Mouse (Mus musculus) gastrocnemius, postnatal 25 days (tissue): Measurements from ENCODE around the gene Fam187a. TPM values are rescaled to one million over a fixed set of nuclear protein-coding genes. Genes with fewer than 3 reads are reported as not detected.

Source experiments
- DNase-seq: peaks from one replicate; pipeline ENCODE4 v3.0.0; 2022
- total RNA-seq, 2 experiments: library from RNA; stranded (reverse); gene quantifications; 1 replicate in 1 of 2; 2 replicates in 1 of 2; pipeline ENCODE4 v1.2.3; 2021

The Fam187a gene
- total RNA-seq, 2 experiments from 2014 or later, result not detected

DNA sequence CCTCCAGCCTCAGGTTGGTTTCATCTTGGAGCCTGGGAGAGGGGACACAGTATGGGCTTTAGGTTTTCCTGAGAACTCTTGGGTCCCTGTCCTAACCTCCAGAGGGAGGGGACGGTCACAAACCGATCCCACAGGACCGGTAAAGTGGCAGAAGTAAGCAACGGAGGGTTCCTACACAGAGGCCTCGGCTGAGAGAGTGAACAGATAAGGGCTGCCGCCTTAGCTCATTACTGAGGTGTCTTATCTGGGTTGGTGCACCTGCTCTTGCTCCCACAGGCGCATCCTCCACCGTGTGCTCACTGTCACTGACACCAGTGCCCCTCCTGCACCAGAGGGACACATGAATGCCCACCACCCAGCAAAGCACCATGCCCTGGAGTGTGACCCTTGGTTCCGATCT is 10.8 kb downstream of the Fam187a start:
- DNase-seq, result no peak

DNA sequence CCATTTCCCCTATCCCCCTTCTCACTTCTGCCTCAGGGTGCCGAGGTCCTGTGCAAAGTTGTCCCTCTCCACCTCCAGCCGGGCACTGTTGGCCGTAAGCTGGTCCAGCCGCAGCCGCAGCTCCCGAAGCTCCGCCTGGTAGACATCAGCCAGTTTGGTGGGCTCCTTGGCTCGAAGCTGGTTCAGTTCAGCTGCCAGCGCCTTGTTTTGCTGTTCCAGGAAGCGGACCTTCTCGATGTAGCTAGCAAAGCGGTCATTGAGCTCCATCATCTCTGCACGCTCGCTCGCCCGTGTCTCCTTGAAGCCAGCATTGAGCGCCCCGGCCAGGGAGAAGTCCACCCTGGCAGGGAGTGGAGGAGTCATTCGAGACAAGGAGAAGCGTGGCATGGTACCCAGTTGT is 11.7 kb downstream of the Fam187a start:
- no peak for DNase-seq

GRCm38 (mm10) chr11:102898408-102898807 is 13.4 kb downstream of the Fam187a start:
- no peak for DNase-seq

GRCm38 (mm10) chr11:102900763-102901162 is 15.8 kb downstream of the Fam187a start, which contains the start of gene Gfap:
Gene Gfap (minus strand): TSS chr11:102900912.
- DNase-seq, result peak; percentile 51

DNA sequence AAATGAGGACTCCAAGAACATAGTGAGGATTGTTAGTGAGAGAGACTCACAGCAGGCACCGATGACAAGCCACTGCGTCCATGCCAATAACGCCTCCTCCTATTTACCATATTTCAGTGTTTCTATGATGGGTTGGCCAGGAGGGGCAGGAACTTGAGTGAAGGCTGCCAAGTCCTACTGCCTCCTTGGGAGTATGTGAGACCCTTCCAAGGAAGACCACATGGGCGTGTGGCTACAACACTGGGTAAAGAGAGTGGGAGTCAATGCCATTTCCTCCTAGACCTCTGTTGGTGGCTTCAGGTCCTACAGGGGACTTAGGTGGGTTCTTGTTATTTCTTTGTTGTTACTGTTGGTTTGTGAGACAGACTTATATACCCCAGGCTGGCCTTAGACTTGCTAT is 16.2 kb downstream of the Fam187a start:
- DNase-seq, result no peak

DNA sequence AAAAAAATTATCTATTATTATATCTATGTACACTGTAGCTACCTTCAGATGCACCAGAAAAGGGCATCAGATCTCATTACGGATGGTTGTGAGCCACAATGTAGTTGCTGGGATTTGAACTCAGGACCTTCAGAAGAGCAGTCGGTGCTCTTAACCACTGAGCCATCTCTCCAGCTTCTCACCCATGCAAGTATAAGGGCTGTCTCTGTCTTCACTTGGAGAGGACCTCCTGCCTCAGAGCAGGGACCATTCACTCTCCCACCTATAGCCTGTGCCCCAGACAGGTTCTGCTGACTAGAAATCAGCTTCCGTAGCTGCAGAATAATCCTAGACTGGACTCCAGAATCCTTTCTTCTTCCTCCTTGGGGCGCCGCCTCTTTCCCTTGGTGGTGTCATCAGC is 17.1 kb downstream of the Fam187a start:
- DNase-seq, result no peak

- no peak for DNase-seq
Observed at GRCm38 (mm10) chr11:102903654-102904053, 18.7 kb downstream of the Fam187a start.

GRCm38 (mm10) chr11:102911376-102911775 is 26.4 kb downstream of the Fam187a start:
- DNase-seq, result no peak

DNA sequence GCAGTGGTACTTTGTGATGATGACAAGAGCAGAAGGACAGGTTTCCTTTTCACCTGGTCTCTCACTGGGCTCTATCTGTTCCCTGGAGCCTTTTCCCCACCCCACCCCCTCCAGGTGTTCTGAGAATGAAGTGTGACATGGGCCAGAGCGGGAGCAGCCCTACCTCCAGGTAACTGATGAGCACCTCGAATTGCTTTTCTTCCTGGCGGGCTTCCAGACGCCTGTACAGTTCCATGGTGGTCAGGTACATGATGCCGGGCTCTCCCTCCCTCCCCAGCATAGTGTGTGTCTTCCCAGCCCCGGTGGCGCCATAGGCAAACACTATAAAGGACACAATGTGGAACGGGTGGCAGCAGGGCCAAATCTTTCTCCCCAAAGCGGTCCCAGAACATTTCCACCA is 30.4 kb downstream of the Fam187a start:
- DNase-seq, result no peak

- DNase-seq, result no peak
Observed at GRCm38 (mm10) chr11:102918077-102918476, 33.1 kb downstream of the Fam187a start.

DNA sequence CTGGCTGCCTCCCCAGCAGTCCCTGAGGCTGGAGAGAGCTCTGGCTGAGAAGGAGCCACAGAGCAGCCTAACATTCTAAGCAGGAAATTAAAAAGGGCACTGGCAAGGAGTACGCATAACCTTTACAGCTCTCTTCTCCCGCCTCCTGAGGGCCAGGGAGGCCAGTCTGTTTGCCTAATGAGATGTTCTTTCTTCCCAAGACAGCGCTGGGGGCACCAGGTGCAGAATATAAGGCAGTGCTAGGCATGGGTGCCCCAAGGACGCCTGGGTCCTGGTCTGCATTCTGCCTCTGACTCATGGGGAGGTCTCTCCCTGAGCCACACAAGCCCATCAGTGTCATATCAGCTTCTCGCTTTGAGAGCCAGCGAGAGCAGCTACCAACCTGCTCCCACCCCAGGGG is 36.5 kb downstream of the Fam187a start:
- no peak for DNase-seq

GRCm38 (mm10) chr11:102924557-102925350 is 39.8 kb downstream of the Fam187a start, which contains the start of gene Kif18b:
Gene Kif18b (minus strand): TSS chr11:102925124.
- peak; percentile 90 for DNase-seq

- no peak for DNase-seq
Observed at GRCm38 (mm10) chr11:102925351-102925717, 40.4 kb downstream of the Fam187a start.

GRCm38 (mm10) chr11:102930672-102931071 is 45.7 kb downstream of the Fam187a start:
- no peak for DNase-seq

GRCm38 (mm10) chr11:102936272-102936671 is 51.3 kb downstream of the Fam187a start:
- no peak for DNase-seq

Other genes starting within 250 kb of the Fam187a start
- not detected for gene Meioc, start 221.5 kb upstream of the Fam187a start, total RNA-seq
- gene Ccdc43, start 187.4 kb upstream of the Fam187a start, total RNA-seq, result 10 to 100 TPM; 60.3 to 73.0 TPM
- under 1 TPM; 0.29 to 0.77 TPM for gene Adam11, start 123.7 kb upstream of the Fam187a start, total RNA-seq
- 1 to 10 TPM; 5.2 to 7.3 TPM for gene Gjc1, start 65.5 kb upstream of the Fam187a start, total RNA-seq
- 1 to 10 TPM; 3.3 to 3.9 TPM for gene Higd1b, start 49.3 kb upstream of the Fam187a start, total RNA-seq
- gene Eftud2, start 4.2 kb upstream of the Fam187a start, total RNA-seq, result 10 to 100 TPM; 23.7 to 25.5 TPM
- gene Ccdc103, start 4.0 kb upstream of the Fam187a start, total RNA-seq, result not detected
- gene Gfap, start 15.7 kb downstream of the Fam187a start, total RNA-seq, result not detected
- gene Kif18b, start 40.0 kb downstream of the Fam187a start, total RNA-seq, result under 1 TPM; 0.26 to 0.67 TPM
- under 1 TPM in 1 of 2 experiments, not detected in 1; 0.18 TPM for gene C1ql1, start 61.5 kb downstream of the Fam187a start, total RNA-seq
- 10 to 100 TPM; 35.6 to 36.7 TPM for gene Nmt1, start 143.0 kb downstream of the Fam187a start, total RNA-seq
- 10 to 100 TPM; 22.0 to 28.2 TPM for gene Dcakd, start 143.2 kb downstream of the Fam187a start, total RNA-seq
- 1 to 10 TPM; 3.2 to 3.9 TPM for gene Plcd3, start 216.5 kb downstream of the Fam187a start, total RNA-seq
- gene Acbd4, start 216.5 kb downstream of the Fam187a start, total RNA-seq, result 10 to 100 TPM; 23.7 to 29.7 TPM
- 10 to 100 TPM; 17.4 to 19.0 TPM for gene Hexim1, start 231.1 kb downstream of the Fam187a start, total RNA-seq
- 1 to 10 TPM; 1.0 to 1.9 TPM for gene Hexim2, start 247.3 kb downstream of the Fam187a start, total RNA-seq